Comparison of ENCODE assay signal across 25 mouse cellular contexts in the genomic region with DNA sequence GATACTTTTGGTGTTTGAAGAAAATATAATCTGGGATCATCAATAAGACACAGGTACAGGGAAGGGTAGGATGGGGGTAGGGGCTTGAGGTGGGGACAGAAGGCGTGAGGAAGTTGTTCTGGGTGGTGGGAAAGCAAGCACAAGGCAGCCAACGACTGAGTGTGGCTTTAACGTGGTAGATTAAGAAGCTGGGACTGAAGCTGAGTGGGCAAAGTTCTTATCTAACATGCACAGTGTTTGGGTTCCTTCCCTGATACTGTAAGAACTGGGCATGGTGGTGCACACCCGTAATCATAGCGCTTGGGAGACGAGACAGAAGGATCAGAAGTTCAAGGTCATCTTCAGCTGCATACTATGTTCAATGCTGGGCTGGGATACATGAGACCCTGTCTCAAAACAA. TPM values are rescaled to one million over a fixed set of nuclear protein-coding genes. Genes with fewer than 3 reads are reported as not detected.
DNase-seq lines count a peak whose midpoint lies in the region; ATAC-seq and TF ChIP-seq lines count a peak whose summit lies in the region.
"Had no signal": no experiment of that assay in that cellular context is flagged by ENCODE, and none has a peak within 500 bp of the region (broad histone marks: within the 10 kb centered on the region; RNA-seq: fewer than 3 reads in every experiment).

No protein-coding gene starts in this region.

- no peaks in the 10 kb centered on the region for H3K9me3 ChIP-seq in MEL (replicated peaks; ENCODE audit: insufficient read depth, low read length)
- H3K9me3 ChIP-seq in liver, embryonic 14.5 days (ENCODE audit: control insufficient read depth, low read length) = no peaks in the 10 kb centered on the region
- H3K9me3 ChIP-seq: forebrain, embryonic 13.5 days; kidney, embryonic 15.5 days; lung, embryonic 15.5 days; midbrain, embryonic 10.5 days; midbrain, embryonic 15.5 days had no signal

- no peak for TF ChIP-seq CTCF in MEL (IDR thresholded peaks at IDR 0.05 in 2 of 3, conservative IDR thresholded peaks at IDR 0.05 in 1 of 3; ENCODE audit: control insufficient read depth in 1 of 3, insufficient read depth in 1 of 3, low read depth in 2 of 3, low read length in 3 of 3, poor library complexity in 1 of 3, severe bottlenecking in 1 of 3)
- no peak for TF ChIP-seq CTCF in liver, embryonic 14.5 days (IDR thresholded peaks at IDR 0.05; ENCODE audit: low read depth)

- no peak overlapping the region for H3K27ac ChIP-seq in MEL (ENCODE audit: control insufficient read depth, low read depth, low read length)
- no peak overlapping the region for H3K27ac ChIP-seq in liver, embryonic 14.5 days
- H3K27ac ChIP-seq: forebrain, embryonic 13.5 days; kidney, embryonic 15.5 days; left cerebral cortex, adult 2 months; lung, embryonic 15.5 days; midbrain, embryonic 10.5 days; midbrain, embryonic 15.5 days had no signal

- peak; percentile 75 for ATAC-seq in common myeloid progenitor, adult 5-6 weeks (replicated peaks; ENCODE audit: low read depth, poor library complexity, severe bottlenecking)
- peak; percentile 83 for ATAC-seq in liver, embryonic 14.5 days (ENCODE audit: insufficient read depth)
- ATAC-seq in megakaryocyte-erythroid progenitor cell, adult 5-6 weeks (replicated peaks; ENCODE audit: low FRiP score, low TSS enrichment, poor library complexity, severe bottlenecking) = peak; percentile 87
- ATAC-seq in megakaryocyte, adult 5-6 weeks (ENCODE audit: poor library complexity, severe bottlenecking) = no peak
- ATAC-seq: activated CD4-positive, CD25-positive, alpha-beta regulatory T cell, adult 4 months; forebrain, embryonic 13.5 days; hindbrain, embryonic 16.5 days; midbrain, embryonic 15.5 days had no signal

- no peak for TF ChIP-seq RAD21 in MEL (IDR thresholded peaks at IDR 0.05; ENCODE audit: low read depth, low read length)

- peaks cover 0 to 9% of the 10 kb centered on the region in 2 experiments; a peak in 2 of 4 replicates for H3K36me3 ChIP-seq in MEL (ENCODE audit: control insufficient read depth in 1 of 2, insufficient read depth in 2 of 2, low read length in 2 of 2)
- no peaks in the 10 kb centered on the region; the same call in 1 of the 2 replicates for H3K36me3 ChIP-seq in liver, embryonic 14.5 days (replicated peaks; ENCODE audit: control insufficient read depth, insufficient read depth, low read depth)
- H3K36me3 ChIP-seq: midbrain, embryonic 15.5 days had no signal

- no peak overlapping the region for H3K9ac ChIP-seq in MEL (ENCODE audit: control insufficient read depth, low read depth, low read length, poor library complexity, severe bottlenecking)
- H3K9ac ChIP-seq in liver, embryonic 14.5 days (replicated peaks) = no peak overlapping the region
- H3K9ac ChIP-seq: forebrain, embryonic 13.5 days; kidney, embryonic 15.5 days; lung, embryonic 15.5 days; midbrain, embryonic 15.5 days had no signal

- H3K79me2 ChIP-seq in MEL (ENCODE audit: control insufficient read depth, insufficient read depth, low read length, poor library complexity) = no peaks in the 10 kb centered on the region

- H3K4me3 ChIP-seq in MEL (ENCODE audit: control insufficient read depth in 1 of 2, insufficient read depth in 1 of 2, low read depth in 2 of 2, low read length in 2 of 2) = no peak overlapping the region
- no peak overlapping the region for H3K4me3 ChIP-seq in liver, embryonic 14.5 days (ENCODE audit: insufficient read depth in 1 of 2, low read depth in 2 of 2, low read length in 2 of 2)
- H3K4me3 ChIP-seq: forebrain, embryonic 13.5 days; kidney, embryonic 15.5 days; left cerebral cortex, adult 2 months; lung, embryonic 15.5 days; midbrain, embryonic 10.5 days; midbrain, embryonic 15.5 days had no signal

- no peaks in the 10 kb centered on the region for H3K27me3 ChIP-seq in MEL (ENCODE audit: control insufficient read depth in 1 of 2, insufficient read depth in 2 of 2, low read length in 2 of 2)
- no peaks in the 10 kb centered on the region for H3K27me3 ChIP-seq in liver, embryonic 14.5 days (ENCODE audit: control insufficient read depth, insufficient read depth, low read length)
- H3K27me3 ChIP-seq: forebrain, embryonic 13.5 days; kidney, embryonic 15.5 days; lung, embryonic 15.5 days; midbrain, embryonic 15.5 days had no signal

- H3K4me1 ChIP-seq in MEL (ENCODE audit: control insufficient read depth in 1 of 2, insufficient read depth in 2 of 2, low read length in 2 of 2) = peaks cover 12 to 14% of the 10 kb centered on the region in 2 experiments
- peaks cover 13 to 25% of the 10 kb centered on the region in 2 experiments for H3K4me1 ChIP-seq in liver, embryonic 14.5 days (replicated peaks; ENCODE audit: control insufficient read depth in 2 of 2, insufficient read depth in 2 of 2, low read length in 1 of 2)
- H3K4me1 ChIP-seq: forebrain, embryonic 13.5 days; kidney, embryonic 15.5 days had no signal

- TF ChIP-seq POLR2A in MEL (IDR thresholded peaks at IDR 0.05; ENCODE audit: control insufficient read depth in 1 of 2, insufficient read depth in 1 of 2, low read depth in 1 of 2, low read length in 2 of 2, poor library complexity in 1 of 2) = no peak

- 17% methylated on average over 6 of the region's 6 CpGs for WGBS in liver, embryonic 14.5 days (ENCODE audit: insufficient replicate concordance)

- TF ChIP-seq EP300 in MEL (IDR thresholded peaks at IDR 0.05; ENCODE audit: low read depth in 1 of 2, low read length in 2 of 2) = peak; percentile 80 to 84
- peak; percentile 72 for TF ChIP-seq EP300 in liver, embryonic 14.5 days (IDR thresholded peaks at IDR 0.05; ENCODE audit: low read depth)

- no peak overlapping the region for H3K4me2 ChIP-seq in liver, embryonic 14.5 days (ENCODE audit: low read depth)
- H3K4me2 ChIP-seq: forebrain, embryonic 13.5 days; kidney, embryonic 15.5 days; lung, embryonic 15.5 days; midbrain, embryonic 15.5 days had no signal

- peak; percentile 79 for DNase-seq in MEL (ENCODE audit: low read depth, low spot score)
- DNase-seq in liver, embryonic 14.5 days (ENCODE audit: low read depth in 3 of 3, low spot score in 3 of 3) = peak; percentile 41 to 47 (median 46)
- no peak for DNase-seq in frontal cortex, postnatal 10 days (ENCODE audit: low spot score in 2 of 2)
- DNase-seq in neural tube, embryonic 10.5 days (ENCODE audit: extremely low spot score, low spot score) = no peak
- DNase-seq: adrenal gland, adult 2 months; adrenal gland, postnatal 36 days; cerebellum, adult 8-10 months; cerebellum, postnatal 25 days; gastrocnemius, postnatal 14 days; heart, postnatal 14 days; kidney, adult 18-20 months; lung, postnatal 4 days; right cerebral cortex, adult 18-20 months; right cerebral cortex, postnatal 4 days had no signal

TF ChIP-seq in MEL, 35 proteins besides CTCF, POLR2A, EP300 and RAD21:
- no peak for TF ChIP-seq NELFE (IDR thresholded peaks at IDR 0.05; ENCODE audit: low read depth, low read length)
- TF ChIP-seq POLR2AphosphoS2 (IDR thresholded peaks at IDR 0.05; ENCODE audit: low read length) = no peak
- TF ChIP-seq MAFK (IDR thresholded peaks at IDR 0.05; ENCODE audit: borderline replicate concordance, low read depth, low read length) = peak; percentile 67; the same call in 1 of the 2 replicates
- TF ChIP-seq TBP (IDR thresholded peaks at IDR 0.05; ENCODE audit: low read depth, low read length) = 0 out of 2 replicates have a peak, but pooled peaks have one; percentile 32
- TF ChIP-seq POLR2AphosphoS5 (IDR thresholded peaks at IDR 0.05; ENCODE audit: borderline replicate concordance, low read depth, low read length) = no peak
- peak; percentile 70 for TF ChIP-seq RCOR1 (IDR thresholded peaks at IDR 0.05; ENCODE audit: low read depth, low read length)
- TF ChIP-seq MXI1 (IDR thresholded peaks at IDR 0.05; ENCODE audit: low read depth, low read length) = 0 out of 2 replicates have a peak, but pooled peaks have one; percentile 28
- TF ChIP-seq CHD2 (IDR thresholded peaks at IDR 0.05; ENCODE audit: low read length) = no peak
- peak; percentile 87 for TF ChIP-seq GATA1 (IDR thresholded peaks at IDR 0.05; ENCODE audit: low read depth, low read length)
- TF ChIP-seq MAX (IDR thresholded peaks at IDR 0.05; ENCODE audit: low read length) = peak; percentile 58; the same call in 1 of the 2 replicates
- no peak for TF ChIP-seq SIN3A (IDR thresholded peaks at IDR 0.05; ENCODE audit: low read length)
- peak; percentile 67 for TF ChIP-seq TAL1 (IDR thresholded peaks at IDR 0.05; ENCODE audit: low read length)
- no peak for TF ChIP-seq NRF1 (IDR thresholded peaks at IDR 0.05; ENCODE audit: insufficient read depth, low read depth, low read length, poor library complexity, severe bottlenecking)
- TF ChIP-seq CHD1 (IDR thresholded peaks at IDR 0.05; ENCODE audit: low read depth, low read length) = no peak
- no peak for TF ChIP-seq BHLHE40 (IDR thresholded peaks at IDR 0.05; ENCODE audit: borderline replicate concordance, low read depth, low read length)
- peak; percentile 88 for TF ChIP-seq TCF12 (IDR thresholded peaks at IDR 0.05; ENCODE audit: low read depth, low read length)
- no peak for TF ChIP-seq ZKSCAN1 (IDR thresholded peaks at IDR 0.05; ENCODE audit: low read depth, low read length)
- peak; percentile 69 for TF ChIP-seq ETS1 (IDR thresholded peaks at IDR 0.05; ENCODE audit: low read depth, low read length)
- peak; percentile 48; the same call in 1 of the 2 replicates for TF ChIP-seq MYC (IDR thresholded peaks at IDR 0.05; ENCODE audit: low read depth, low read length)

RNA-seq across cellular contexts. Expression of a gene that starts 44.0 kb away (rescaled TPM):
- total RNA-seq in MEL (2012; rRNA removed) = 182 and 205 TPM in 2 replicates
- polyA plus RNA-seq in MEL (2012; ENCODE audit: insufficient read depth in 1 of 2, insufficient read length in 2 of 2, low read depth in 1 of 2, low replicate concordance in 2 of 2, missing spikeins in 1 of 2) = 100 to 1,000 TPM; 362 to 516 TPM
- 731 and 775 TPM in 2 replicates for total RNA-seq in common myeloid progenitor, adult 5-6 weeks (2017)
- polyA plus RNA-seq in liver, embryonic 14.5 days (2012; rRNA removed) = 56.1 and 240 TPM in 2 replicates
- 54.3 and 54.7 TPM in 2 replicates for polyA plus RNA-seq in liver, embryonic 14.5 days (2014; fragmentation: Nextera tagmentation; extraction: Ambion mirVana)
- total RNA-seq in megakaryocyte-erythroid progenitor cell, adult 5-6 weeks (2014; fragmentation: Nextera tagmentation) = 205 and 266 TPM in 2 replicates
- 606 and 1,097 TPM in 2 replicates for total RNA-seq in megakaryocyte-erythroid progenitor cell, adult 5-6 weeks (2017)
- total RNA-seq in megakaryocyte, adult 5-6 weeks (2015) = 257 and 275 TPM in 2 replicates
- 587 and 621 TPM in 2 replicates for total RNA-seq in megakaryocyte, adult 5-6 weeks (2017)

Comparison
In these comparisons a context has a peak if more than half of its experiments do, and no peak if none do; other contexts are left out.
1. DNase-seq: peak in MEL (single experiment) and liver, embryonic 14.5 days (3 of 3); none in frontal cortex, postnatal 10 days (0 of 2) and neural tube, embryonic 10.5 days (single experiment).